Mouse (Mus musculus) T-helper 17 cell (primary cell): ENCODE measurements around the gene Olfr1393.

ENCODE experiments used
- in situ Hi-C, 2 experiments: fragments of 300-600 bp; cut with MboI, MseI; formaldehyde crosslinking; loops; 1 replicate in 1 of 2; 2 replicates in 1 of 2; pipeline ENCODE4 v1.15.1; 2025; ENCODE audit warnings: high pct_unique_total_duplicates in 2 of 2

The Olfr1393 gene

DNA sequence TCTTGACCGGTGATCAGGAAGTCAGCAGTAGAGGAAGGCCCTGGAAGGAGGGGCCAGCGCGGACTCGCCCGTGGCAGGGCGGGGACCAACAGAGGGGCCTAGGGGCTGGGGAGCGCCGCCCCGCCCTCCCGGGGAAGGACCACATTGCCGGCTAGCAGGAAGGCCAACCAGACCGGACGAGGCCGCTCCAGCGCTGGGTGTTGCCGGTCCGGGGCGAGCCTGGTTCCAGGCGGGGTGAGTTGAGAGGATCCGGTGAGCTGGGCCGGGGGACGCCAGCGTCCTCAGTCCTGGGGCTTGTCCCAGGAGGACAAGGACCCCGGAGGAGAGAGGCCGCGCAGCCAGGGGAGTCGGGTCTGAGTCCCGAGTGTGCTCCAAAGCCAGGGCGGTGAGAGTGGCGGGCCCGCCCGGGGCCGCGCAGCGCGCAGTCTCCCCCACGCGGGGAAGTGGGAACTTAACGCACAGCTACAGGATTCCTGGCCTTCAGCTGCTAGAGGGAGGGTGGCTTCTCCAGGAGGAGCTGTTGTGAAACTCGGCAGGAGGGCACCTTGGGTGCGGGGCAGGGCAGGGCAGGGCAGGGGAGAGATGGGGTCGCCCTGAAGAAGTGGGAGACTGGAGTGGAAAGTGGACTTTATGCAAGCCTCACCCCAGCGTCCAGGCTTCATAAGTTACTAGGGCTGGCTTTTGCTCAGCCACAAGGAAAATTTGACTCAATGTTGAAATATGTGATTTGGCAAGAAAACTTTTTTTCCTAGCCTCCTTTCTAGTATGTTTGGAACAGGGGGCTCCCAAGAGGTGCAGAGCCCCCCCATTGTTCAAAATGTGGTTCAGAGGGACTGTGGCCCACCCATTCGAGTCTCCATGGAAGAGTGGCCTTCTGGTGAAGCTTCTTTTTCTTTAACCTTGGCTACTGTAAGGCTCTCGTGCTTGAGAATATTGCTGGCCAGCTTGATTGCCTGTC, 27.4 kb upstream of the Olfr1393 start:
- in situ Hi-C loops = no loop called here

DNA sequence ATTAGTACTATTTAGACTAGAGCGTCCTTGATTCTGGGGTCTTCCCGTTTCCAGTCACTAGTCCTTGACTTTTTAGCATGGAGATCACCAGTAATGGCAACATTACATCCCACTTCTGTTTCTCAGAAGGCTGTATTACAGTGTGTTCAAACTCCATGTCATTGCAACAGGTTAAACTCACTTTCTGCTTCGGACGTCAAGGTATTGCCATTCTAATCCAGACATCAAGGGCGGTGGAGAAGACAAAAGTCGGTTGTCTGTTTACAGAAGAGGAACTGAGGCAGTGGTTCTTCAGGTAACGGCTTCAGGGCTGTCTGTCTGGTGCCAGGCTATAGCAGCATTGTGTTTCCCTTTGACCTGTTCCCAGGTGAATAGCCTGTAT, 26.7 kb upstream of the Olfr1393 start:
- in situ Hi-C loops = no loop called here

DNA sequence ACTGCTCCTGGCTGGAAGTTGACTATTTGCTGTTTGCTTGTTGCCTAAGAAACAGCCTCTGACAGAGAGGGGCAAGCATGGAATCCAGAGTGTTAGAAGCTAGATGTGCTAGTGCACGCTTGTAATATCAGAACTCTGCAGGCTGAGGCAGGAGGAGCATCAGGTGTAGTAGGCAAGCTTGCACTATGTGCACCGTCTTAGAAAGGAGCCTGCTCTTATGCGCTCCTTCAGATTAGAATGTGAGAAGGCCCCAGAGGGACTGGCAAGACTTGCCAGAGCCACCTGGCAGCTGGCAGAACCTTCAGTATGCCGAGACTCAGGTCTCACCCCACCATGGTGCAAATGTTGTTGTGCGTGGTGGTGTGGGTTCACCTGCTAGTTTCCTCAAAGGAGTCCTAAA, 26.1 kb upstream of the Olfr1393 start:
- in situ Hi-C loops = no loop called here

DNA sequence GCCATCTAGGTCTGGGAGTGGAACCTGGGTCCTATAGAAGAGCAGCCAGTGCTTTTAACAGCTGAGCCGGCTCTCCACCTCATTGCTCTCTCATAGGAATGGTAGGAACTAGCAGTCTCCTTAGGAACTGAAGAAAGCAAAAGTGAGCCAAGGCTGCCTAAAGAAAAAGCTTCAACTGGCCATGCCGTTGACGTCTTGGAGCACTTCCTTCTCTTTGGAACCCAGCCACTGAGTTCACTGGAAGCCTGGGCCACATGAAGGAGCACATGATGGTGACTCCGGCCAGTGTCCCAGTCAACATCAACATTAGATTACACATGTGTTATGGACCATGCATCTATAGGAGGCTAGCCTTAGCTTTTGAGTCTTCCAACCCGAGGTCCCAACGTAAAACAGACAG, 25.1 kb upstream of the Olfr1393 start:
- in situ Hi-C loops = no loop called here

DNA sequence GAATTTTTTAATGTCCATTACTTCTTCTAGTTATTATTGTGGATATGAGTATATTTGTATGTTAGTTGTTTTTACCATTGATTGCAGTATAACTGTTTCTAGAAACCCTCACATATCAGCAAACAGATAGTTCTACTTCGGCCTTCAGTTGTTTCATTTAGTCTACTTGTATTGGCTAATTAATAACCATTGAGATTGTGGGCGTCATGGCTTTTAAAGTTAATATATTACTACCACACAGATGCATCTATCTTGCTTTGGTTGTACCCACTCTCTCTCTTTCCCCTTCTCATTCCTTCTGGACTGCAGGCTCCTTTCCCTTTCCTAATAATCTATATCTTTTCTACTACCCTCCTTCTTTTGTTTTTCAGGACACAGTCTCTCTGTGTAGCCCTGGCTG, 18.8 kb upstream of the Olfr1393 start:
- in situ Hi-C loops = no loop called here

DNA sequence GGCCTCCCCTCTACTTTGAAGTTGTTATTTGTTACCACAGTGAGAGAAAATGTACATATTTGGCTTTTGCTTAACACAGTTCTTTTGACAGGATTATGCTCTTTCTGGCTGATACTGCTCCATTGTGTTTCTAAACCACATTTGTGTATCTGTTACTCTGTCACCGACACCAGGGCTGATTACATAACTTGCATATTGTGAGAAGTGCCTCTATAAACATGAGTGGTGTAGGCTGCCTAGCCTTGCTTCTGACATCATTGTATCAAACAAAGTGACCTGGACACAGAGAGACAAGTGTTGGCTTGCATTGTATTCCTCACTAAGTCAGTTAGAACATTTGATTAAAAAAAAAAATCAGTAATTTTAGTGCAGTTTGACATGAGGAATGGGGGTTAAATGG, 18.3 kb upstream of the Olfr1393 start:
- in situ Hi-C loops = loop anchor here (5.0 kb wide), 3 partner anchors 73 to 398 kb away; partner anchors contain the start of gene Btnl9 (in 1 of the 2)

DNA sequence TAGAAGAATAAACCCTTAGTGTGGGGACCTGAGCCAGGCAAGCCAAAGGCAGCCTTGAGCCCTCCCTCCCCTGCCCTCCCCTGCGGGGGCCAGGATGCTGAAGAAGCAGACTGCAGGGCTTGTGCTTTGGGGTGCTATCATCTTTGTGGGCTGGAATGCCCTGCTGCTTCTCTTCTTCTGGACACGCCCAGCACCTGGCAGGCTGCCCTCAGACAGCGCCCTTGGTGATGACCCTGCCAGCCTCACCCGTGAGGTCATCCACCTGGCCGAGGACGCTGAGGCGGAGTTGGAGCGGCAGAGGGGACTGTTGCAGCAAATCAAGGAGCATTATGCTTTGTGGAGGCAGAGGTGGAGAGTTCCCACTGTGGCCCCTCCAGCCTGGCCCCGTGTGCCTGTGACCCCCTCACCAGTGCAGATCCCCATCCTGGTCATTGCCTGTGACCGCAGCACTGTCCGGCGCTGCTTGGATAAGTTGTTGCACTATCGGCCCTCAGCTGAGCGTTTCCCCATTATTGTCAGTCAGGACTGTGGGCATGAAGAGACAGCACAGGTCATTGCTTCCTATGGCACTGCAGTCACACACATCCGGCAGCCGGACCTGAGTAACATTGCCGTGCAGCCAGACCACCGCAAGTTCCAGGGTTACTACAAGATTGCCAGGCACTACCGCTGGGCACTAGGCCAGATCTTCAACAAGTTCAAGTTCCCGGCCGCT, 17.3 kb upstream of the Olfr1393 start:
- in situ Hi-C loops = loop anchor here (5.0 kb wide), 3 partner anchors 73 to 398 kb away; partner anchors contain the start of gene Btnl9 (in 1 of the 2)

DNA sequence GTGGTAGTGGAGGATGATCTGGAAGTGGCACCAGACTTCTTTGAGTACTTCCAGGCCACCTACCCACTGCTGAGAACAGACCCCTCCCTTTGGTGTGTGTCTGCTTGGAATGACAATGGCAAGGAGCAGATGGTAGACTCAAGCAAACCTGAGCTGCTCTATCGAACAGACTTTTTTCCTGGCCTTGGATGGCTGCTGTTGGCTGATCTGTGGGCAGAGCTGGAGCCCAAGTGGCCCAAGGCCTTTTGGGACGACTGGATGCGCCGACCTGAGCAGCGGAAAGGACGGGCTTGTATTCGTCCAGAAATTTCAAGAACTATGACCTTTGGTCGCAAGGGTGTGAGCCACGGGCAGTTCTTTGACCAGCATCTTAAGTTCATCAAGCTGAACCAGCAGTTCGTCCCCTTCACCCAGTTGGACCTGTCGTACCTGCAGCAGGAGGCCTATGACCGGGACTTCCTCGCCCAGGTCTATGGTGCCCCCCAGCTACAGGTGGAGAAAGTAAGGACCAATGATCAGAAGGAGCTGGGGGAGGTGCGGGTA, 16.7 kb upstream of the Olfr1393 start:
- in situ Hi-C loops = loop anchor here (5.0 kb wide), 3 partner anchors 74 to 399 kb away; partner anchors contain the start of gene Btnl9 (in 1 of the 2)

DNA sequence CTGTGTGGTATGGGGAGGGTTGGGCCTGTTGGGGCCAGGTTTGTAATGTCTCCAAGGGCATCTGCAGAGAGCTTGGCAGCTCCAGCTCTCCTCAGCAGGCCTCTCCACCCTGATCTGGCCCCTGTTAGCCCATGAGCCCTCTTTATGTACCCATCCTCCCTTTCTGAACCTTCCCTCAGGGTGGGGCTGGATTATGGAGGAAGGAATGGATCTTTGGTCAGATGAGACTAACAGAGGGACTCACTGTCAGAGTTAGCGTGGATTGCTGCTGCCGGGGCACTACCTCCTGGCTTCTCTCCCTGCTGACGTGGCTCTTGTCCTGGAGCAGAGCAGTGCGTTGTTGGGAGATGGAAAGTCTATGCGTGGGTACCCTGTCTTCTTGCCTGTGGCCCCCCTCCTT, 15.8 kb upstream of the Olfr1393 start:
- in situ Hi-C loops = loop anchor here (5.0 kb wide), 3 partner anchors 75 to 400 kb away; partner anchors contain the start of gene Btnl9 (in 1 of the 2)

DNA sequence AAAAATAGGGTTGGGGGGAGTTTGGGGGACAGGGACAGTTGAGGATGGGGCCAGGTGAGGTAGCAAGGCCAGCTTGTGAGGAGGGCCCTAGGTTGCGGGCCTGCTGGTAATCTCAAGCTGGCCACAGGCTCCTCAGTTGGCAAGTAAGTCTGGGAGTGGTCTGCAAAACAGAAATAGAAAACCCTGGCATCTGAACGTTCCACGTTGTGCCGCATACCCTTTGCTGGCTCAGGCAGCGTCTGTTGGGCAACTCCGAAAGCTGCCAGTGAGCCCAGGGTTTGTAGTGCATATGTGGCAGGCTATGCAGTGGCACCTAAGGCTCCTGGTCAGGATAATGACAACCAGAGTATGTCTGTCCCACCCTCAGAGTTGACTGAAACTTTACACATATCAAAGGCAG, 15.0 kb upstream of the Olfr1393 start:
- in situ Hi-C loops = loop anchor here (5.0 kb wide), 3 partner anchors 76 to 401 kb away; partner anchors contain the start of gene Btnl9 (in 1 of the 2)

DNA sequence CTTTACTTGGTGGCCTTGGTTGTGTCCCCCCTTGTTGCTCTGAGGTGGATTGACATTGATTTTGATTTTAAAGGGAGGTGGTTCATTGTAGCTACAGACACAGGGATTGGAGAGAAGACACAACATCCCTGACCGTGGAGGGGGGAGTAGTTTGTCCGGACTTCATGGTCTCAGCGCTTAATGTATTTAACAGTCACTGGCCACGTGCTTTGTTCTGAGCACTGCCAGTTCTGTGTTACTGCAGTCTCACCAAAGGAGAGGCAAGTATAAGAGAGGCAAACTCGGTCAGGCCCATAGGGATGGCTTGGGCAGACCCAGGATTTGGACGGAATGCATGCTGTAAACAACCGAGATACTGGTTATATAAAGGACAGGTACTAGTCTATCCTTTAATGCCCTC, 14.0 kb upstream of the Olfr1393 start:
- in situ Hi-C loops = loop anchor here (5.0 kb wide), 3 partner anchors 77 to 402 kb away; partner anchors contain the start of gene Btnl9 (in 1 of the 2)

DNA sequence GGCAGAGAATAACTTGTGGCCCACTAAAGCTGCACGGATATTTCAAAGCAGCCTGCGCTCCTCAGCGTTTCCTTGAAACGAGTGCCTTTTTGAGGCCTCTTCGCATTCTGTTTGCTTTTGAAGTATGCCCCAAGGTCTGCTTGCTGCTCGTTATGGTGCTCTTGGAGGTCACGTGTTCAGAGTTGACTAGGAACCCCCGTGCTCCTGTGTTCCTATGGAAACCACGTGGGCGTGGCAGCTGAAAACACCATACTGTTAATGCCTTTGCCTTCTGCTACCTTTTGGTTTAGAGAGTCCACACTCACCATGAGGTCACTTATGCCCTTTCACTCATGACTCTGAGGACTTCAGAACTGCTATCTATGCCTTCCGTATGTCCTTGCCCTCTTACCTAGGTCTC, 13.5 kb upstream of the Olfr1393 start:
- in situ Hi-C loops = loop anchor here (5.0 kb wide), 4 partner anchors 77 to 402 kb away; partner anchors contain the start of gene Btnl9 (in 1 of the 2)

DNA sequence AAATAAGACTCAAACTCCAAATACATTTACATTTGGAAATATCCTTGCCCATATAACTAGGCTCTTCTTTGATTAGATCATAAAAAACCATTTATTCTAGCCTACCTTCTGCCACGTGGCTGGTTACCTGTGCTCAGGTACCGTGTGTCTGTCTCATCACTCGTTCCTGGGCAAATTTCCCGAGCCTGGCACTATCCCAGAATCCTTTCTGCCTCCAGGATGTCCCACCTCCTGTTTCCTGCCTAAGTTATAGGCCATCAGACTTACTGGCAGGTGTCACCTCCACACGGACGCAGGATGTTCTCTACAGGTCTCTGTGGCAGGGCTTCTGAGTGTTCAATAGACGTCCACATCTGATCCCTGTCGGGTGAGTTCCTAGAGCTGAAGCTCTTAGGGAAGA, 13.0 kb upstream of the Olfr1393 start:
- in situ Hi-C loops = loop anchor here in 1 of 2 experiments (5.0 kb wide), 1 partner anchor 158 kb away; no protein-coding TSS in a partner anchor

DNA sequence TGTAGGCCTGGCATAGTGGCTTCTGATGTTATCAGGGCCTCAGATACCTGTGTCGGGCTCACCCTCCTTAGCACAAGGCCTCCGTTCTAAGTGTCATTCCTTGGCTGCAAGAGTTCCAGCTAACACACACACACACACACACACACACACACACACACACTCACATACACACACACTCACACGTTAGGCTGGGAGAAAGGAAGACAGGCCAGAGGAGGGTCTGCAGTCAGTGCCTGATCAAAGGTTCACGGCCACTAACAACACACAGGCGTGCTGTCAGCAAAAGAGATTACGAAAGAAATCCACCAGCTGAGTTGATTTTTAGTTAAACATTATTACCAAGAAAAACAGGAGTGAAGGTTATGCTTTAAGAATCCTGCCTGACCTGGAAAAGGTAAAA, 11.4 kb upstream of the Olfr1393 start:
- in situ Hi-C loops = loop anchor here in 1 of 2 experiments (5.0 kb wide), 1 partner anchor 159 kb away; no protein-coding TSS in a partner anchor

DNA sequence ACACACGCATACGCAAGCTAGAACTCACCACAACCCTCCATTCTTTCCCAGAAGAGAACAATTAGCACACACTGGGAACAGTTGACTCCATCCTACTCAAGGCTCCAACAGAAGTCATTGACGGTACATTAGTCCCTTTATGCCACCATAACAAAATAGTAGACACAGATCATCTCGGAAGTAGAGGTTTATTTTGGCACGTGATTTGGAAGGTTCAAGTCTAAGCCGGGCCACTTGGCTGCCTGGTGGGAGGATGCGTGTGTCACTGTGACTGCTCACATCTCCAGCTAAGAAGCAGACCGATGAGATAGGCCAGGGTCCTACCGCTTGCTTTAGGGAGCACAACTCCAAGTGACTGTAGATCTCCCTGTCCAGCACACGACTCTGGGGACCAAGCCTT, 10.8 kb upstream of the Olfr1393 start:
- in situ Hi-C loops = loop anchor here in 1 of 2 experiments (5.0 kb wide), 1 partner anchor 160 kb away; no protein-coding TSS in a partner anchor

DNA sequence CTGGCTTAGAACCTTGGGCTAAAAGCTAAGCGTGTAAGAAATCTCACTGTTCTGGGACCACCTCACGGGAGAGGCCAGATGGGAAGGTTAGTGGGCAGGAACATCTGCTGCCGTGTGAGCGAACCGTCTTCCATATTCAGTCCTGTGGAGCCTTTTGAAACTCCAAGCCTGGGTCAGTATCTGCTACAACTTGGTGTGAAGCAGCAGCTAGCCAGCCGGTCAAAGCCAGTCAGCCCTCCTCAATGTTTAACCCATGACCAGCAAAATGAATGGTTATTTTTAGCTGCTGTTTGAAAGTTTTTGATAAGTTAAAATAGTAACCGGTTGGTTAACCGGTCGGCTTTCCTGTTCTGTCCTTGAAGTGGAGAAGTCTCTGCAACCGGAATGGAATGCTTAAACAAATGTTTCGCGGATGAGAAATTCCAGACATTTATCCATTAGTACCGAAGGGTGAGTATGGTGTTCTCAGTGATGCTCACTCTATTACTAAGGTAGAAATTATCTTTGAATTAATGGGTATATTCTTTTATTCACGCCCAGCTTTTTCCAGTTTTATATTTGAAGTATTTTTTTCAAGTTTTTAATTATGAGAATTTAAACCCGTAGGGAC, 10.0 kb upstream of the Olfr1393 start:
- in situ Hi-C loops = loop anchor here in 1 of 2 experiments (5.0 kb wide), 1 partner anchor 161 kb away; no protein-coding TSS in a partner anchor

DNA sequence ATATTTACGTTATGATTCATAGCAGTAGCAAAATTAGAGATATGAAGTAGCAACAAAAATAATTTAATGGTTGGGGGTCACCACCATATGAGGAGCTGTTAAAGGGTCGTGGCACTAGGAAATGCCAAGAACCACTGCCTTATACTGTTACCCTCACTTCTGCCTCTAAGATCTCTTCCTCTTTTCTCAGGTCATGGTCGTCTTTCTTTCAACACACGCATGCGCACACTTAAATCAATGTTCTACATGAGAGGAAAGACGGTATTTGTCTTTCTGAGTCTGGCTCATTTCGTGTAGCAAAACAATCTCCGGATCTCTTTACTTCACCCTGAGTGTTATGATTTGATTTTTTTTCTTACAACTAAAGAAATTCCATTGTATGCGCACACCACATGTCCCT, 8.3 kb upstream of the Olfr1393 start:
- in situ Hi-C loops = loop anchor here (5.0 kb wide), 2 partner anchors 162 to 397 kb away; partner anchors contain the start of gene Irgm1 (in 1 of the 2)

DNA sequence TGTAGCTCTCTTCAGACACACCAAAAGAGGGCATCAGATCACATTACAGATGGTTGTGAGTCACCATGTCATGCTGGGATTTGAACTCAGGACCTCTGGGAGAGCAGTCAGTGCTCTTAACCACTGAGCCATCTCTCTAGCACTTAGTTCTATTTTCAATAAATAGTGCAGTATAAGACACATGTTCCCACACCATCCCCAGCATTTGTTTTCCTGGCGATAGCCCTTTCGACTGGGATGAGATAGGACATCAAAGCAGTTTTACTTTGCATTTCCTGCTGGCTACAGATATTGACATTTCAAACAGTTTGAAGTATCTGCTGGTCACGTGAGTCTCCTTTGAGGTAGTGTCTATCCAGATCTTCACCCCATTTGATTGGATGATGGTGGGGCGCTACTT, 7.7 kb upstream of the Olfr1393 start:
- in situ Hi-C loops = loop anchor here in 1 of 2 experiments (5.0 kb wide), 1 partner anchor 398 kb away; the partner anchor contains the start of gene Irgm1

DNA sequence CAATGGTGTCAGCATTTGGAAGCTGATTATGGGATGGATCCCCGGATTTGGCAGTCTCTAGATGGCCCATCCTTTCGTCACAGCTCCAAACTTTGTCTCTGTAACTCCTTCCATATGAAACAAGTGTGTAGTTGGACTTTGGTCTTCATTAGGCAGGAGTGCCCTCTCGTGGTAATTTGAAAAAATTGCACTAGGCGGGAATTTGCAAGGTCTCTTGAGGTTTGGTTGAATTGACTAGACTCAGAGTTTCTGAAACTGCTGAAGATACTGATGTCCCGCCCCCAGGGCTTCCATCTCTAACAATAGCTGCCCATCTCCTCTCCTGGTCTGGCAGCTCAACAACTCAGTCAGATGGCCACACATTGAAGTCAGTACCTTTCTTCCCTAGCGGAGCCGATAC, 6.8 kb upstream of the Olfr1393 start:
- in situ Hi-C loops = loop anchor here in 1 of 2 experiments (5.0 kb wide), 1 partner anchor 399 kb away; the partner anchor contains the start of gene Irgm1

DNA sequence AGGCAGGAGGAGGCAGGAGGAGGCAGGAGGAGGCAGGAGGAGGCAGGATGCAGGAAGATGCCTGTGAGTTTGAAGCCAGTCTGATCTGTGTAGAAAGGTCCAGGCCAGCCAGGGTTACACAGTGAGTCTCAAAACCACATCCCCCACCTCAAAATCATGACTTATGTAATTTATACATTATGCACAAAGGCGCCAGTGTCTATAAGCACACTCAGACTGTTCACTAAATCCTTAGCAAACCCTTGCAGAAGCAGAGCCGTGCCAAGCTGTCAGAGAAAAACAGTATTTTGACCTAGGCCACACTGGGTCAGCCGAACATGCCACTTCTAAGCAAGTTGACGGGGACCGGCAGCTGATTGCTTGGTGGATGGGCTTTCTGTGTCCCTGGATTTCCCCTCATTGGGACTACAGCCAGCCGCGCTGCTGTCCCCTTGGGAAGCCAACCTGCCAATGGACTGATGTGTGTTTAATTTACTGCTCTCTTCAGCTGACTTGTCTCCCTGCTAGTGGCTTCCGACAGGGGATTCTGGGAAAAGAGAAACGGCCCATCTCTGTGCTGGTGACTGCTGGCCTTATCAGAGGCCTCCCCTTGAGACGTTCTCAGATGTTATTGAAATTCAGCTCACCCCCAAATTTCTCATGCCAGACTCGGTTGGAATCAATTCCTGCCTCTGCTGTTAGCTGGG, 4.1 kb upstream of the Olfr1393 start:
- in situ Hi-C loops = loop anchor here in 1 of 2 experiments (5.0 kb wide), 1 partner anchor 402 kb away; the partner anchor contains the start of gene Irgm1
